Mouse (Mus musculus) frontal cortex, adult (tissue): ENCODE data around the gene Hsd17b1.

Source experiments
- ATAC-seq: cut with Nextera tagmentation; 2 replicates; pipeline ENCODE4 v1.9.2; 2017; ENCODE audit warnings: mild to moderate bottlenecking, moderate library complexity, mixed read lengths; ENCODE audit not compliant: low TSS enrichment

Hsd17b1 gene

GRCm38 (mm10) chr11:101078121-101078520 is at the start of gene Hsd17b1:
Gene Hsd17b1 (plus strand): TSS chr11:101078411.
- no peak for ATAC-seq

GRCm38 (mm10) chr11:101029320-101029719 is 48.9 kb upstream of the Hsd17b1 start:
- no peak for ATAC-seq

GRCm38 (mm10) chr11:101030136-101030807 is 47.9 kb upstream of the Hsd17b1 start:
- peak; percentile 62; the same call in 1 of the 2 replicates for ATAC-seq

GRCm38 (mm10) chr11:101030808-101031156 is 47.4 kb upstream of the Hsd17b1 start:
- no peak for ATAC-seq

- no peak for ATAC-seq
Observed at GRCm38 (mm10) chr11:101031470-101031869, 46.7 kb upstream of the Hsd17b1 start.

- ATAC-seq: no peak
Observed at GRCm38 (mm10) chr11:101033856-101034500, 44.2 kb upstream of the Hsd17b1 start.

GRCm38 (mm10) chr11:101034614-101035327 is 43.4 kb upstream of the Hsd17b1 start:
- ATAC-seq: 0 out of 2 replicates have a peak, but pooled peaks have one; percentile 20

- no peak for ATAC-seq
Observed at GRCm38 (mm10) chr11:101035328-101035695, 42.9 kb upstream of the Hsd17b1 start.

- no peak for ATAC-seq
Observed at GRCm38 (mm10) chr11:101037795-101038194, 40.4 kb upstream of the Hsd17b1 start.

- no peak for ATAC-seq
Observed at GRCm38 (mm10) chr11:101045826-101046225, 32.4 kb upstream of the Hsd17b1 start.

- ATAC-seq: no peak
Observed at GRCm38 (mm10) chr11:101046440-101046839, 31.8 kb upstream of the Hsd17b1 start.

- ATAC-seq: no peak
Observed at GRCm38 (mm10) chr11:101047502-101047901, 30.7 kb upstream of the Hsd17b1 start.

GRCm38 (mm10) chr11:101050359-101050758 is 27.9 kb upstream of the Hsd17b1 start:
- peak; percentile 50 for ATAC-seq

- ATAC-seq: peak; percentile 47
Observed at GRCm38 (mm10) chr11:101051051-101051493, 27.1 kb upstream of the Hsd17b1 start.

GRCm38 (mm10) chr11:101051617-101052016 is 26.6 kb upstream of the Hsd17b1 start:
- ATAC-seq: no peak

GRCm38 (mm10) chr11:101052751-101053473 is 25.3 kb upstream of the Hsd17b1 start:
- peak; percentile 27; the same call in 1 of the 2 replicates for ATAC-seq

- ATAC-seq: no peak
Observed at GRCm38 (mm10) chr11:101053974-101054373, 24.2 kb upstream of the Hsd17b1 start.

- no peak for ATAC-seq
Observed at GRCm38 (mm10) chr11:101055418-101055817, 22.8 kb upstream of the Hsd17b1 start.

GRCm38 (mm10) chr11:101056885-101057284 is 21.3 kb upstream of the Hsd17b1 start:
- ATAC-seq: peak; percentile 36

- peak; percentile 28; the same call in 1 of the 2 replicates for ATAC-seq
Observed at GRCm38 (mm10) chr11:101057860-101058259, 20.4 kb upstream of the Hsd17b1 start.

GRCm38 (mm10) chr11:101058726-101059125 is 19.5 kb upstream of the Hsd17b1 start:
- ATAC-seq: no peak

- no peak for ATAC-seq
Observed at GRCm38 (mm10) chr11:101059473-101059872, 18.7 kb upstream of the Hsd17b1 start.
